Mouse (Mus musculus): ENCODE data around the gene Dppa4. TPM values are rescaled to one million over a fixed set of nuclear protein-coding genes. Genes with fewer than 3 reads are reported as not detected.

The Dppa4 gene
- polyA plus RNA-seq, 1 experiment from 2014 or later: not detected

GRCm38 (mm10) chr16:48309912-48310630, 26.5 kb downstream of the Dppa4 start:
- no peak overlapping the region for H3K4me3 ChIP-seq (replicated peaks; ENCODE audit: low read length)
- no peak overlapping the region for H3K9ac ChIP-seq (ENCODE audit: low read length)
- no peaks in the 10 kb centered on the region for H3K9me3 ChIP-seq (replicated peaks; ENCODE audit: control insufficient read depth, low read length)
- no peaks in the 10 kb centered on the region for H3K27me3 ChIP-seq (ENCODE audit: control insufficient read depth, insufficient read depth, low read length)
- 75% methylated on average over 12 of the region's 12 CpGs for WGBS
- no peaks in the 10 kb centered on the region for H3K36me3 ChIP-seq (ENCODE audit: control insufficient read depth, insufficient read depth, low read length)
- no peak overlapping the region for H3K27ac ChIP-seq (ENCODE audit: low read length)
- H3K4me1 ChIP-seq (ENCODE audit: control insufficient read depth, insufficient read depth, low read length): no peaks in the 10 kb centered on the region
- H3K4me2 ChIP-seq (ENCODE audit: low read depth, low read length): no peak overlapping the region
- no peak for ATAC-seq (ENCODE audit: insufficient read depth, low FRiP score)

- no peak overlapping the region for H3K27ac ChIP-seq (ENCODE audit: low read length)
- no peaks in the 10 kb centered on the region for H3K36me3 ChIP-seq (ENCODE audit: control insufficient read depth, insufficient read depth, low read length)
- 83% methylated on average over 3 of the region's 3 CpGs for WGBS
- H3K4me2 ChIP-seq (ENCODE audit: low read depth, low read length): no peak overlapping the region
- H3K4me1 ChIP-seq (ENCODE audit: control insufficient read depth, insufficient read depth, low read length): no peaks in the 10 kb centered on the region
- no peaks in the 10 kb centered on the region for H3K27me3 ChIP-seq (ENCODE audit: control insufficient read depth, insufficient read depth, low read length)
- no peaks in the 10 kb centered on the region for H3K9me3 ChIP-seq (replicated peaks; ENCODE audit: control insufficient read depth, low read length)
- H3K9ac ChIP-seq (ENCODE audit: low read length): no peak overlapping the region
- H3K4me3 ChIP-seq (replicated peaks; ENCODE audit: low read length): no peak overlapping the region
- no peak for ATAC-seq (ENCODE audit: insufficient read depth, low FRiP score)
Observed at GRCm38 (mm10) chr16:48315294-48315693, 31.8 kb downstream of the Dppa4 start.

- Histone ChIP-seq H3K4me1 (ENCODE audit: control insufficient read depth, insufficient read depth, low read length) (no peaks in the 10 kb centered on the region), H3K27me3 (ENCODE audit: control insufficient read depth, insufficient read depth, low read length) (no peaks in the 10 kb centered on the region), H3K4me3 (replicated peaks; ENCODE audit: low read length) (no peak overlapping the region), H3K4me2 (ENCODE audit: low read depth, low read length) (no peak overlapping the region), H3K9me3 (replicated peaks; ENCODE audit: control insufficient read depth, low read length) (no peaks in the 10 kb centered on the region), H3K9ac (ENCODE audit: low read length) (no peak overlapping the region), H3K27ac (ENCODE audit: low read length) (no peak overlapping the region), H3K36me3 (ENCODE audit: control insufficient read depth, insufficient read depth, low read length) (no peaks in the 10 kb centered on the region)
- no peak for ATAC-seq (ENCODE audit: insufficient read depth, low FRiP score)
- WGBS: 96% methylated on average over 6 of the region's 6 CpGs
Observed at GRCm38 (mm10) chr16:48320781-48321180, 37.2 kb downstream of the Dppa4 start.

- H3K4me3 ChIP-seq (replicated peaks; ENCODE audit: low read length): no peak overlapping the region
Observed at GRCm38 (mm10) chr16:48323133-48323532, 39.6 kb downstream of the Dppa4 start.

GRCm38 (mm10) chr16:48323602-48324345, 40.2 kb downstream of the Dppa4 start:
- H3K9me3 ChIP-seq (replicated peaks; ENCODE audit: control insufficient read depth, low read length): no peaks in the 10 kb centered on the region
- no peaks in the 10 kb centered on the region for H3K36me3 ChIP-seq (ENCODE audit: control insufficient read depth, insufficient read depth, low read length)
- H3K9ac ChIP-seq (ENCODE audit: low read length): no peak overlapping the region
- no peak overlapping the region for H3K4me2 ChIP-seq (ENCODE audit: low read depth, low read length)
- WGBS: 78% methylated on average over 8 of the region's 8 CpGs
- H3K27me3 ChIP-seq (ENCODE audit: control insufficient read depth, insufficient read depth, low read length): no peaks in the 10 kb centered on the region
- no peak overlapping the region for H3K27ac ChIP-seq (ENCODE audit: low read length)
- no peaks in the 10 kb centered on the region for H3K4me1 ChIP-seq (ENCODE audit: control insufficient read depth, insufficient read depth, low read length)
- no peak overlapping the region for H3K4me3 ChIP-seq (replicated peaks; ENCODE audit: low read length)
- no peak for ATAC-seq (ENCODE audit: insufficient read depth, low FRiP score)

More at GRCm38 (mm10) chr16:48323133-48323532, 39.6 kb downstream of the Dppa4 start:
- no peaks in the 10 kb centered on the region for H3K27me3 ChIP-seq (ENCODE audit: control insufficient read depth, insufficient read depth, low read length)
- no peak overlapping the region for H3K4me2 ChIP-seq (ENCODE audit: low read depth, low read length)
- 74% methylated on average over 6 of the region's 6 CpGs for WGBS
- H3K4me1 ChIP-seq (ENCODE audit: control insufficient read depth, insufficient read depth, low read length): no peaks in the 10 kb centered on the region
- H3K9ac ChIP-seq (ENCODE audit: low read length): no peak overlapping the region
- H3K36me3 ChIP-seq (ENCODE audit: control insufficient read depth, insufficient read depth, low read length): no peaks in the 10 kb centered on the region
- ATAC-seq (ENCODE audit: insufficient read depth, low FRiP score): no peak
- no peak overlapping the region for H3K27ac ChIP-seq (ENCODE audit: low read length)
- no peaks in the 10 kb centered on the region for H3K9me3 ChIP-seq (replicated peaks; ENCODE audit: control insufficient read depth, low read length)

GRCm38 (mm10) chr16:48326903-48327302, 43.4 kb downstream of the Dppa4 start:
- H3K9ac ChIP-seq (ENCODE audit: low read length): no peak overlapping the region
- H3K4me2 ChIP-seq (ENCODE audit: low read depth, low read length): no peak overlapping the region
- WGBS: 17% methylated on average over 5 of the region's 5 CpGs
- H3K4me1 ChIP-seq (ENCODE audit: control insufficient read depth, insufficient read depth, low read length): no peaks in the 10 kb centered on the region
- no peaks in the 10 kb centered on the region for H3K9me3 ChIP-seq (replicated peaks; ENCODE audit: control insufficient read depth, low read length)
- no peaks in the 10 kb centered on the region for H3K36me3 ChIP-seq (ENCODE audit: control insufficient read depth, insufficient read depth, low read length)
- H3K27me3 ChIP-seq (ENCODE audit: control insufficient read depth, insufficient read depth, low read length): no peaks in the 10 kb centered on the region
- ATAC-seq (ENCODE audit: insufficient read depth, low FRiP score): no peak
- no peak overlapping the region for H3K4me3 ChIP-seq (replicated peaks; ENCODE audit: low read length)
- no peak overlapping the region for H3K27ac ChIP-seq (ENCODE audit: low read length)

DNA sequence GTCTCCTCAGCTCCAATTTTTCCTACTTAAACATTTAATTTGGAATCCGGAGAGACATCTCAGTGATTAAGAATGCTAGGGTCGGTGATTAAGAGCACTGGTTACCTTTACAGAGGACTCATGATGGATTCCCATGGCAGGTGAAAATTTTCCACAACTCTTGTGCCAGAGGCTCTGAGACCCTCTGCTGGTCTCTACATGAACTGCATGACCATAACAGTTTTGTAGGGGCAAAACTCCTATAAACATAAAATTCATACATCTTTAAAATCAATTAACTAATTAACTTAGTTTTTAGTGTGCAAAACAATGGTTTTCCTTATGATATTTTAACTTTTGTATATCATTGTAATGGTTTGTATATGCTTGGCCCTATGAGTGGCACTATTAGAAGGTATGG, 44.9 kb downstream of the Dppa4 start:
- Histone ChIP-seq H3K4me2 (ENCODE audit: low read depth, low read length) (no peak overlapping the region), H3K27me3 (ENCODE audit: control insufficient read depth, insufficient read depth, low read length) (no peaks in the 10 kb centered on the region), H3K4me3 (replicated peaks; ENCODE audit: low read length) (no peak overlapping the region), H3K4me1 (ENCODE audit: control insufficient read depth, insufficient read depth, low read length) (no peaks in the 10 kb centered on the region), H3K27ac (ENCODE audit: low read length) (no peak overlapping the region), H3K9me3 (replicated peaks; ENCODE audit: control insufficient read depth, low read length) (no peaks in the 10 kb centered on the region), H3K36me3 (ENCODE audit: control insufficient read depth, insufficient read depth, low read length) (no peaks in the 10 kb centered on the region), H3K9ac (ENCODE audit: low read length) (no peak overlapping the region)
- ATAC-seq (ENCODE audit: insufficient read depth, low FRiP score): no peak
- WGBS: 87% methylated on average over 2 of the region's 2 CpGs

- Histone ChIP-seq H3K4me1 (ENCODE audit: control insufficient read depth, insufficient read depth, low read length) (no peaks in the 10 kb centered on the region), H3K9me3 (replicated peaks; ENCODE audit: control insufficient read depth, low read length) (no peaks in the 10 kb centered on the region), H3K4me2 (ENCODE audit: low read depth, low read length) (no peak overlapping the region), H3K27ac (ENCODE audit: low read length) (no peak overlapping the region), H3K9ac (ENCODE audit: low read length) (no peak overlapping the region), H3K27me3 (ENCODE audit: control insufficient read depth, insufficient read depth, low read length) (no peaks in the 10 kb centered on the region), H3K36me3 (ENCODE audit: control insufficient read depth, insufficient read depth, low read length) (no peaks in the 10 kb centered on the region), H3K4me3 (replicated peaks; ENCODE audit: low read length) (no peak overlapping the region)
- 69% methylated on average over 3 of the region's 3 CpGs for WGBS
- ATAC-seq (ENCODE audit: insufficient read depth, low FRiP score): no peak
Observed at GRCm38 (mm10) chr16:48331822-48332221, 48.3 kb downstream of the Dppa4 start.

GRCm38 (mm10) chr16:48335326-48335725, 51.8 kb downstream of the Dppa4 start:
- Histone ChIP-seq H3K27me3 (ENCODE audit: control insufficient read depth, insufficient read depth, low read length) (no peaks in the 10 kb centered on the region), H3K27ac (ENCODE audit: low read length) (no peak overlapping the region), H3K36me3 (ENCODE audit: control insufficient read depth, insufficient read depth, low read length) (no peaks in the 10 kb centered on the region), H3K9ac (ENCODE audit: low read length) (no peak overlapping the region), H3K4me2 (ENCODE audit: low read depth, low read length) (no peak overlapping the region), H3K4me1 (ENCODE audit: control insufficient read depth, insufficient read depth, low read length) (no peaks in the 10 kb centered on the region), H3K4me3 (replicated peaks; ENCODE audit: low read length) (no peak overlapping the region), H3K9me3 (replicated peaks; ENCODE audit: control insufficient read depth, low read length) (no peaks in the 10 kb centered on the region)
- ATAC-seq (ENCODE audit: insufficient read depth, low FRiP score): no peak
- 81% methylated on average over 4 of the region's 4 CpGs for WGBS
